Mouse (Mus musculus): Measurements from ENCODE around the gene Borcs5.

Borcs5 gene

DNA sequence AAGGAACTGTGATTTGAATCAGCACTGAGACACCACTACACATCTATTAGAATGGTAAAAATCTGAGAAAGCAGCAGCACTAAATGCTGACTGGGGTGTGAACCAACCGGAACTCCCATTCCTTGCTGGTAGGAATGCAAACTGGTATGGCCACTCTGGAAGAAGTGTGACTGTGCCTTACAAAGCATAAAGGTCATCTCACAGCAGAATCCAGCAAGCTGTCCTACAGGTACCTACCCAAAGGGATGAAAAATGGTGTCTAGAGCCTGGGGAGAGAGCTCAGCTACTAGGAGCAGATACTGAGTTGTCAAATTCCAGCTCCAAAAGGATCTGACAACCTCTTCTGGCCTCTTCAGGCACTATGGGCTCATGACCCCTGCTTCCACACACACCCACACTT, 12.7 kb upstream of the Borcs5 start:
- DNase-seq (ENCODE audit: low read depth, low spot score) = no peak

- DNase-seq (ENCODE audit: low read depth, low spot score) = no peak
Observed at GRCm38 (mm10) chr6:134630447-134630846, 8.9 kb upstream of the Borcs5 start.

- no peak for DNase-seq (ENCODE audit: low read depth, low spot score)
Observed at GRCm38 (mm10) chr6:134631947-134632687, 7.2 kb upstream of the Borcs5 start, which contains the start of gene Mansc1. TSS of gene Mansc1 (minus strand) at chr6:134632488.

GRCm38 (mm10) chr6:134632756-134633155, 6.6 kb upstream of the Borcs5 start:
- no peak for DNase-seq (ENCODE audit: low read depth, low spot score)

DNA sequence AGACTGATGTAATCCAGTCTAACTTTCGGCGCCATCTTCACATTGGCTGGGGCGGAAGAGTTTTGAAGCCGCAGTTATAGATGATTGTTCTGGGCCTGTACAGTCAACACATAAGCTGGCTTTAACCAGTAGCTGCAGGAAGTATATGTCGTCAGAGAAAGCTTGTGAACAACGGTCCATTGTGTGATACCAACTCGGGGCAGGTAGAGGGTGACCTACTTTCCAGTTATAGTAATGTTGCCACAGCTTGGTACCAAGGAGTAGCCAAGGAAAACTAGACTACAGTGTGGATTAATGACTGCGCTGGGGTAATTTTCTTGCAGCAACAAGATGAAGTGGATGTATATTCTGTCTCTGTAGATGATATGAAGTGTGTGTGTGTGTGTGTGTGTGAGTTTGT, 5.8 kb upstream of the Borcs5 start:
- no peak for DNase-seq (ENCODE audit: low read depth, low spot score)

GRCm38 (mm10) chr6:134636476-134636875, 2.8 kb upstream of the Borcs5 start:
- DNase-seq (ENCODE audit: low read depth, low spot score) = no peak

- DNase-seq (ENCODE audit: low read depth, low spot score) = no peak
Observed at GRCm38 (mm10) chr6:134639900-134640299, 590 bp downstream of the Borcs5 start.

DNA sequence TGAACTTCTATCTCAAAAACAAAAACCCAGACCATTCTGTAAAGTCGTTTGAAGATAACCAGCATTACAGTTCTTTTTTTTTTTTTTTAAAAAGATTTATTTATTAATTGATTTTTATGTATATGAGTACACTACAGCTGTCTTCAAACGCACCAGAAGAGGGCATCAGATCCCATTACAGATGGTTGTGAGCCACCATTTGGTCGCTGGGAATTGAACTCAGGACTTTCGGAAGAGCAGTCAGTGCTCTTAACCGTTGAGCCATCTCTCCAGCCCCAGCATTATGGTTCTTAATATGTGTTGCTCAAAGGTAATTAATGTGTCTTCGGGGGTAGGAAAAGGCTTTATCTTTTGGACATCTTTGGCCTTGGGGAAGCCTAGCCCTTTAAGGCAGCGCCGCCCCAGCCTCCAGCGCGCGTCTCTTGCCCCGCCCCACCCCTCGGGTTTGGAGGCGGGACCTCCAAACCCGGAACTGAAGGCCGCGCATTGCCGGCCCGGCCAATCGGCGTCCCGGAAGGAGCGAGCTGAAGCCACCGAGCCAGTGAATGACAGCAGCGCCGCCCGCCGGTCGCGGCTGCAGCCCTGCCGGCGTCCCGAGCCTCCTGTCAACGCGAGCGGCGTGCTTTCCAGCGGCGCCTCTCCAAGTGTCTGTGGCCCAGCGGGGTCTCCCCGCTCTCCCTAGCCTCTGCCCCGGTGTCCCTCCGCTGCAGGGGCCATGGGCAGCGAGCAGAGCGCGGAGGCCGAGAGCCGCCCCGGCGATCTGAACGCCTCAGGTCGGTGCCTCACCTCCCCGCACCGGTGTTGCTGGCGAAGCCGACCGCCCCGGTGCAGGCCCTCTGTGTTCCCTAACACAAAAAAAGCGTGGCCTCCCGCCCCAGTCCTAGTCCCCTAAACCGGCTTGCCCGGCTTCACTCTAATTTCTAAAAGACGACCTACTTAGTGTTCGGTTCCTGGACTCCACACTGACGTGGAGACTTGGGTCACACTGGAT, 1.5 kb downstream of the Borcs5 start:
- peak; percentile 85 for DNase-seq (ENCODE audit: low read depth, low spot score)

- no peak for DNase-seq (ENCODE audit: low read depth, low spot score)
Observed at GRCm38 (mm10) chr6:134641738-134642446, 2.6 kb downstream of the Borcs5 start.

DNA sequence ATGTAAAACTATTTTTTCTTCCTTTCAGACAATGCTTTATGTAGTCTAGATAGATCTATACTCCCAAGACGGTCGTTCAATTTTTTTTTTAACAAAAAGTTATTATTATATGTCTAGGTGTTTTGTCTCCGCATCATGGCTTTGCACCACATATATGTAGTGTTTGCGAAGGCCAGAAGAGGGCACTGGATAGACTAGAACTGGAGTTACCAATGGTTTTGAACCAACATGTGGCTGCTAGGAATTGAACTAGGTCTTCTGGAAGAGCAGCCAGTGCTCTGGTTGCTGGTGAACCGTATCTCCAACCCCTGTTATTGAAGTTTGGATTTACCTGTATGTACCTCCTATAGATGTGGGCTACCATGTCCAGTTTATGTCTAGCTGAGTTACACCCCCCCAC, 4.0 kb downstream of the Borcs5 start:
- no peak for DNase-seq (ENCODE audit: low read depth, low spot score)

DNA sequence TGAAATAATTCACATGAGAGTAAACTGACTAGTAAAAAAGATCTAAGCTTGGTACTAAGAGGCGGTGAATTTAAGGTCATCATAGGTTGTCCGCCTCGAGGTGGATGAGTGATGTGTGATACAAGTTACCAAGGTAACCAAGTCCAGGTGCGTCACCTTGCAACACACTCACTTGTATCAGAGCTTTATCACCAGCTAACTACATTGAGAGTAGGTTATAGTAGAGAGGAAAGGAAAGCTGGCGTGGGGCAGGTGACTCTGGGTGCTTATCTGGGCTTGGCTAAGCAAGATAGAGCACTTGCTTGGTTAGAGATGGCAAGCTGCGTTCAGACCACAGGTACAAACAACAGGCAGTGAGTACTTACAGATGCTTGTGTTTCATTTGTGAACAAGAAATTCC, 7.5 kb downstream of the Borcs5 start:
- no peak for DNase-seq (ENCODE audit: low read depth, low spot score)

DNA sequence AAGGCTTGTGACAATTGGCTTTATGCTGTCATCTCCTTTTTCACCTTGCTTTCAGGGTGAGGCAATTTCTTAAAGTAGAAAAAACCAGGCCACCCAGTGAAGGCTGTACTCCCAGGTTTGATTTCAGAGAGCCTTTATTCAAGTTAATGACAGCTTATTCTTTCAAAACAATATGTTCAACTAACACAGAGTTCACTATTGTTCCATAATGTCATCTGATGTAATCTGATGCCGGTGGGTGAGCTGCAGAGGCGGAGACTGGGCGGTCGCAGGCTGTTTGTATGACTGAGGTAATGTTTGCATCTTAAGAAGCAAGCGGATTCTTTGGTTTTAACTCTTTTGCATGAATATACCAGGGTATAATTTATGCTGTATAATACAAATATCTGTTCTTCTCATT, 8.3 kb downstream of the Borcs5 start:
- DNase-seq (ENCODE audit: low read depth, low spot score) = no peak

GRCm38 (mm10) chr6:134648356-134648755, 9.0 kb downstream of the Borcs5 start:
- DNase-seq (ENCODE audit: low read depth, low spot score) = peak; percentile 56

DNA sequence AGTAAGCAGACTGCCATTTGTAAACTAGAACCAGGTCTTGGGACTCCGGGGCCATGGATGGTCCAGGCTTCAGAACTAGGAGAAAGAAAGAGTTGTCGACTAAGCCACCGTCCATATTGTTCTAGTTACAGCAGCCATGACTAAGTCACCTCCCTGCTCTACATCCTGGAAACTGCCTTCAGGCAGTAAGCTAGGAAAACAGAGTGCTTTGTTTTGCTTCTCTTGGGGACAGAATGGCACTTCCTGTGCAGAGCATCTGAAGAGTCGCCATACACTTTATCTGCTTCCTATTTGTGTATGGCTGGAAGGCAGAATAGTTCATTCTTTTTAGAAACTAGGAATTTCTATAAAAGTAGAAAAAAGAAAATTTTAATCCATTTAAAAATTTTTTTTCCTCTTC, 17.2 kb downstream of the Borcs5 start:
- no peak for DNase-seq (ENCODE audit: low read depth, low spot score)

- DNase-seq (ENCODE audit: low read depth, low spot score) = peak; percentile 57
Observed at GRCm38 (mm10) chr6:134659108-134659958, 20.0 kb downstream of the Borcs5 start.

- no peak for DNase-seq (ENCODE audit: low read depth, low spot score)
Observed at GRCm38 (mm10) chr6:134660714-134661406, 21.6 kb downstream of the Borcs5 start.

GRCm38 (mm10) chr6:134664573-134664972, 25.3 kb downstream of the Borcs5 start:
- DNase-seq (ENCODE audit: low read depth, low spot score) = no peak

DNA sequence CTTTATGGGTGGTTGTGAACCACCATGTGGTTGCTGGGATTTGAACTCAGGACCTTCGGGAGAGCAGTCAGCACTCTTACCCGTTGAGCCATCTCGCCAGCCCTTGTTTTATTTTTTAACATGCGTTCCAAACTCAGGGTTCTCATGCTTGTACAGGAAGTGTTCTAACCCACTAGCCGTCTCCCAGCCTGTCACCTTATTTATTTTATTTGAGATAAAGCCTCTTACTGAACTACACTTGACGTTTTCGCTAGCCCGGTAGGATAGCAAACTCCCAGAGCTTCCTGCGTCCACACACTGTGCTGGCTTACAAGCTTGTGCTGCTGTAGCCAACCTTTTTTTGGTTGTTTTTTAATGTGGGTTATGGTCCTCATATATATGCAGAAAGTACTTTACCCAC, 26.5 kb downstream of the Borcs5 start:
- no peak for DNase-seq (ENCODE audit: low read depth, low spot score)

DNA sequence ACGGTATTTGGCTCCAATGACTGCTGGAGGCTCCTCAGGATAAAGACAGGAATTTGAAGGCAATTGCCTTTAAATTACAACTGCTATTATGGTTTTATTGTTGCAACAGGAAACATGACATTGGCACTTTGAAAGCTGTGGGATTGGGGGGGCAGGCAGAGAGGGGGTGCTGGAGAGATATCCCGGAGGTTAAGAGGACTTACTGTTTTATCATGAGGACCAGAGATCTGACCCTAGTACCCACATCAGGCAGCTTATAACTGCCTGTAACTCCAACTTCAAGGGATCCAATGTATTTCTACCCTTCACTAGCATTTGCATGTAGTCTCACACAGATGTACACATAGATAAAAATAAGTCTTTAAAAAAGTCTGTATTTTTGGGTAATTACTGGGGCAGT, 29.2 kb downstream of the Borcs5 start:
- no peak for DNase-seq (ENCODE audit: low read depth, low spot score)

- no peak for DNase-seq (ENCODE audit: low read depth, low spot score)
Observed at GRCm38 (mm10) chr6:134669179-134669865, 30.0 kb downstream of the Borcs5 start.
